Mouse (Mus musculus) regulatory T cell (primary cell): ENCODE results near the gene Katna1.
"Not testable (repeated sequence)": the region's sequence is repeated elsewhere in the genome, so short reads cannot be mapped to it uniquely, and the experiment has no call there.

Source experiments
- in situ Hi-C: fragments of 300-600 bp; cut with MboI, MseI; formaldehyde crosslinking; loops from one replicate; pipeline ENCODE4 v1.15.1; 2025; ENCODE audit warnings: high pct_unique_total_duplicates

Gene Katna1

DNA sequence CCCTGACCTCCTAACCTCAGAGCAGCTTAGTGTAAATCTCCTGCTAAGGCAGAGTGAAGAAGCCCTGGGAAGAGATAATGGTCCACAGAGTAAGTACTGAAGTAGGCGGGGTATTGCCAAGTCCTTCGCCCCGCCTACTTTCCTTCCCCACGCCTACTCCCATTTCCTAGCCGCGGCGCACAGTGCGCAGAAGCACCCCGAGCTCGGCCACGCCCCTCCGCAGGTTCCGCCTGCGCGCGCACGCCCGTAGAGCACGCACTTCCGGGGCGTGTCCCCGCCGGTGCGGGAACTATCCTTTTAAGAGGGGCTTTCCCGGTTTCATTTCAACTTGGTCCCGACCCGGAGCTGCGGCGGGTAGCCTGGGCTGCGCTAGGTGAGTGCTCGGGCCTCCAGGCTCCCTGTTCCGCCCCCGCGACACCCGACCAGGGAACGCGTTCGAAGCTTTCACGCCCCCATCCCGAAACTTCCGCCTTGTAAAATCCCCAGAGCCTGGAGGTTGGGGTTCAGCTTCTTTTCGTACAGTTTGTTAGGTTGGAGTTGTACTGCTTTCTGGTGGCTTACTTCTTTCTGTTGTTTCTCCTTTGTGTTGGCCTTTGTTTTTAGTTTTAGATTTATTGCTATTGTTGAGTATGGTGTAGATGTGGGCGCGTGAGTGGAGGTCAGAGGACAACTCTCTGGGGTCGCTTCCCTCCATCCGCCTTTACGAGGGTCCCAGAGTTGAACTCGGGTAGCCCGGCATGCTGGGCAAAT, at the start of gene Katna1:
Katna1 (plus strand) TSS at position 250 of the 750 bp plus-strand sequence.
- in situ Hi-C loops, result no loop called here

DNA sequence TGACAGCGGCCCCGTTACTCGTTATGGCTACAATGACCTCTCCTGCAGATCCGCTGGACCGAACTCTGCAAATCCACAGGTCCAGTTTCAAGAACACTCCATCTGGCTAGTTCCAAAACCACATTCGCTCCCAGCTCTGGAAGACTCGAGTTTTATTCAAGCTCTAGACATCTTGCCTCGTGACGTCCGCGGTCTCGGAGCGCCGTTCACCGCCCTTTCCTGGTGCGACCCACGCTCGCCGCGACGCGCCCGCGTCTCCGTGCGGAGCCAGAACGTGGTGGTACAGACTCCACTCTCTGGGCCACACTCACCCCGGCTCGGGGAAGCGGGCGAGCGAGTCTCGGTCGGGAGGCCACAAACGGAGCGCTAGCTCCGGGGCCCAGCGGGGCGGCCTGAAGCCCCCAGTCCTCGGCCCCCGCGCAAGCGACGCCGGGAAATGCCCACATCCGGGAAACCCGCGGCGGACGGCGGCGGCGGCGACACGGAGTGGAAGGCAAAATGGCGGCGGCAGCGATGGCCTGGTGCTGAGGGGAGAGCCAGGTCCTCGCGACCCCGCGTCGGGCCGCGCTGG, 45.0 kb upstream of the Katna1 start, which contains the start of the genes Pcmt1 and Lats1:
Pcmt1 (minus strand) TSS at position 406 of the 571 bp plus-strand sequence.
Lats1 (plus strand) TSS at position 484 of the 571 bp plus-strand sequence.
- in situ Hi-C loops, result loop anchor here (5.0 to 25.0 kb wide), 3 partner anchors 41 to 1869 kb away; partner anchors contain the start of genes Fbxo5 and Mtrf1l

DNA sequence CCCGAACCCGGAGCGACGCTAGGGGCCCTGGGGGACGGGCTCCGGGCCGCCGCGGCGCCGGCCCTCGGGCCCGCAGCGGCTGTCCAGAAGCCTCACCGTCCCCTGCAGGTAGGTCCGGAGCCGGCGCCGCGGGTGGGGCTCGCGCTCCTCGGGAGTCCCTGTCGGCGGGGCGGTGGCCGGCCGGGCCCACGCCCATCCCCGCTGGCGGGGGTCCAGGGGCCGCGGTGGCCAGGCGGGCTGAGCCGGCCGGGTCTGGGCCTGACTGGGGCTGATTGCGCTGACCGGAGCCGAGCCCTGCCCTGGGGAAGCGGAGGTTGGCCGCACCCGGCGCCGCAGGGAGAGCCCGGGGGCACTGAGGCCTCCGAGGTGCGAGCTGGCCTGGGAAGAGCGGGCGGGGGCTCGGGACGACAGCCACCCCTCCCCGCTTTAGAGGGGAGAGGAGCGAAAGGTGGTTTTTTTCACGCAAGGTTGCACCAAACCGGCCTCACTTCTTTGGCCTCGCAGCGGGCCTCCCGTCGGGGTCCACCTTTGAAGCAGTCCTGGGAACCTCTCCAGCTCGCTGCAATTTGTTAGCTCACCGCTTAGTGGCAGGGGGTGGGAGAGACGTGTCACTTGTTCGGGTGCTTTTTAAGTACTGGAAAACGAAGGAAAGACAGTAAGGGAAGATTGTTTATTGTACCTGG, 44.3 kb upstream of the Katna1 start:
- in situ Hi-C loops, result loop anchor here (5.0 to 25.0 kb wide), 3 partner anchors 41 to 1869 kb away; partner anchors contain the start of genes Fbxo5 and Mtrf1l

DNA sequence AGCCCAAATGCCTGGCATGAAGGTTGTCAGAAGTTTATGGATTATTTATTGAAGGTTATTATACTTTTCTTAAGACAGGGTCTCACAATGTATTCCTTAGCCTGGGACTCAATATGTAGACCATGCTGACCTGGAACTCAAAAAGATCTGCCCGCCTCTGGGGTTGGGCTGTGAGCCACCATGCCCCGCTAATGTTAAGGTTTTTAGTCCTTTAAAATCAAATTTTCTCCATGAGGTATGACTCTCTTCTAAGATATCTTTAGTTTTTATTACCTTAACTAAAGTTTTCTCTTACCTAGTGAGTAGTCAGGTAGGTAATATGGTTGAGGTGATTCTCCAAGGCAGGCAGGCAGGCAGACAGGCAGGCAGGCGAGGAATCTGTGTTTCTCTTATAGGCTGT, 43.6 kb upstream of the Katna1 start:
- in situ Hi-C loops, result loop anchor here (5.0 to 25.0 kb wide), 3 partner anchors 40 to 1870 kb away; partner anchors contain the start of genes Fbxo5 and Mtrf1l

DNA sequence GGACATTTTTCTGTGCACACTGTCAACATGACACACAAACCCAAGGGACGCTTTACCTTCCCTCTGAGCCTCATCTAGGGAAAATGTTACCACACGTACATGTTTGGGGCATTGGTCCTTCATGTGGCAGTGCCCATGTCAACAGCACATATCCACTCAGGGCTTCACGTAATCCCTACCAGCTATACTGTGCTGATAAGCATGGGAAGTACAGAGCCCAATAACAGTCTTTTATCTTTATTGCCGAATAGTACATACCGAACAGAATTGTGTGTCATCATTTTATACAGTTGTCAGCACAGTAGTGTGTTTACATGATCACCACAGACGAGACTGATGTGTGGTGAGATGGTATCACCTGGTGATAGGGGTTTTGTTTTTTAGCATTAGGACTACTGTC, 38.9 kb upstream of the Katna1 start:
- in situ Hi-C loops, result loop anchor here (25.0 kb wide), 2 partner anchors 700 to 1875 kb away; partner anchors contain the start of genes Fbxo5 and Mtrf1l

DNA sequence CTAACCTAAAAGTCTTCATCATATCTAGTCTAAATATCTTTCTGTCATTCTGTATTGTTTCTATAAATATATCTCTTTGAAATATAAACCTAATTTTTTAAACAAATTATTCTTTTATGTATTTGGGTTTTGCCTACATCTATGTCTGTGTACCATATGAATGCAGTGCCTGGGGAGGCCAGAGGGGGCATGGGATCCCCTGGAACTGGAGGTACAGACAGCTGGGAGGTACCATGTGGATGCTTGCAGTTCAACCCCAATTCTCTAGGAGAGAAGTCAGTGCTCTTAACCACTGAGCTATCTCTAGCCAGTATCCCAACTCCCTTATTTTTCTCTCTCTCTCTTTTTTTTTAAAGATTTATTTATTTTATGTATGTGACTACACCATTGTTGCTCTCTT, 30.5 kb upstream of the Katna1 start:
- in situ Hi-C loops, result loop anchor here (25.0 kb wide), 2 partner anchors 708 to 1883 kb away; partner anchors contain the start of genes Fbxo5 and Mtrf1l

DNA sequence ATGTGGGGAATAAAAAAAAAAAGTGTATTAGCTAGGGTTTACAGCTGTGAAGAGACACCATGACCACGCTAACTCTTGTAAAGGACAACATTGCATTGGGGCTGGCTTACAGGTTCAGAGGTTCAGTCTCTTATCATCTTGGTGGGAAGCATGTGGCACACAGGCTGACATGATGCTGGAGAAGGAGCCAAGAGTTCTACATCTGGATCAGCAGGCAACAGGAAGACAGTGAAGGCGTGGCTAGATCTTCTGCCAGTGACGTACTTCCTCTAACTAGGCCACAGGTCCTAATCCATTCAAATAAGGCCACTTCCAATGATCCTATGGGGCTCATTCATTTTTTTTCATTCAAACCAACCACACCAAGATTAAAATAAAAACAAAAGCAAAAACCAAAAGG, 25.7 kb upstream of the Katna1 start:
- in situ Hi-C loops, result no loop called here

DNA sequence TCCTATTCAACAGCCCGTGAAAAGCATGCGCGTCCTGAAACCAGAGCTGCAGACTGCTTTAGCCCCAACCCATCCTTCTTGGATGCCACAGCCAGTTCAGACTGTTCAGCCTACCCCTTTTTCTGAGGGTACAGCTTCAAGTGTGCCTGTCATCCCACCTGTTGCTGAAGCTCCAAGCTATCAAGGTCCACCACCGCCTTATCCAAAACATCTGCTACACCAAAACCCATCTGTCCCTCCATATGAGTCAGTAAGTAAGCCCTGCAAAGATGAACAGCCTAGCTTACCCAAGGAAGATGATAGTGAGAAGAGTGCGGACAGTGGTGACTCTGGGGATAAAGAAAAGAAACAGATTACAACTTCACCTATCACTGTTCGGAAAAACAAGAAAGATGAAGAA, 23.2 kb upstream of the Katna1 start:
- in situ Hi-C loops, result no loop called here

DNA sequence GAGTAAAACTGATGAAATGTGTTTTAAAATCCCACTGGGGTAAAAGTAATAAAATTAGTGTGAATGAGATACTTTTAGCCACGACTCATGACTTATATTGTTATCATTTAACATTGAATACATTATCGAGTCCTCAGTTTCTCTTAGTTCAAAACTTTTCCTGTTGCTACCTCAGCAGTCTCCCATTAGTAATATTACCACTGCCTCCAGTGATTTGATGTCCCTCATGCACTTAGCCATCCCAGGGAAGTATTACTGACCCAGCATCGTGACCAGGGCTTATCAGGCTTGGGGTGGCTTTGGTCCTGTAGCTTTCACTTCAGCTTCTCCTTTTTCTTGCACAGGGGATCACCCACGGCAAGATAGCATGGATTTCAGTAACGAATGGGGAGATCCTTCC, 15.7 kb upstream of the Katna1 start:
- in situ Hi-C loops, result no loop called here

DNA sequence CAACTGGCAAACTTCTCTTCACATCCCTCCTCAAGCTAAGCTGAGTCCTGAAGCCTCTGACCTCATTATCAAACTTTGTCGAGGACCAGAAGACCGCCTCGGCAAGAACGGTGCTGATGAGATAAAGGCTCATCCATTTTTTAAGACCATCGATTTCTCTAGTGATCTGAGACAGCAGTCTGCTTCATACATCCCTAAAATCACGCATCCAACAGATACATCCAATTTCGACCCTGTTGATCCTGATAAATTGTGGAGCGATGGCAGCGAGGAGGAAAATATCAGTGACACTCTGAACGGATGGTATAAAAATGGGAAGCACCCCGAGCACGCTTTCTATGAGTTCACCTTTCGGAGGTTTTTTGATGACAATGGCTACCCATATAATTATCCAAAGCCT, 13.3 kb upstream of the Katna1 start:
- in situ Hi-C loops, result no loop called here

DNA sequence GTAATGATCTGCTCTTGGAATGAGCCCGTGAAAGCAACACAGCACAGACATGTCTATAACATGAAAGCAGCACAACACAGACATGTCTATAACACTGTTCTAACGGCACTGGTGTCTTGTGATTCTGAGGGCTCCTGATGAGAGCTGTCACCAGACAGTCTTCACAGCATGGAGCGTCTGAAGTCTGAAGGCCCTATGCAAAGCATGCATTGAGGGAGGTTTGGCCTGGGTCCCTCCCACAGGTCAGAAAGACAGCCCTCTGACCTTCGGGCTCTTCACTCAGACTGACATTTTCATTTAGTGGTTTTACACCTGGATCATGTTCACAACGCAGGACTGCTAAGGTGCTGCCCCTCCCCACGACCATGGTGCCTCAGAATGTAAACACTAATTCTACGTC, 10.7 kb upstream of the Katna1 start:
- in situ Hi-C loops, result no loop called here

DNA sequence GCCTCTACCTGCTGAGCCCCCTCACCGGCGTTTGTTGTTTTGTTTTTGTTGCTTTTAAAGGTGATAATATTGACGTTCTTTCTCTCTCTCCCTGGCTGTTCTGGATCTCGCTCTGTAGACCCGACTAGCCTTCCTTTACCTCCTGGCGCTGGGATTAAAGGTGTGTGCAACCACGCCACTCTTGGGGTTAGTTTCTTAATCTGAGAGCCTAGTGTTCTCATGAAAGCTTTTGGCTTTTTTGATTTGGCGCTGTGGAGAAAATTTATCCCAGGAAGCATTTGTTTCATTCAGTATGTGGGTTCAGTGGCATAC, 657 bp downstream of the Katna1 start:
- in situ Hi-C loops, result no loop called here

DNA sequence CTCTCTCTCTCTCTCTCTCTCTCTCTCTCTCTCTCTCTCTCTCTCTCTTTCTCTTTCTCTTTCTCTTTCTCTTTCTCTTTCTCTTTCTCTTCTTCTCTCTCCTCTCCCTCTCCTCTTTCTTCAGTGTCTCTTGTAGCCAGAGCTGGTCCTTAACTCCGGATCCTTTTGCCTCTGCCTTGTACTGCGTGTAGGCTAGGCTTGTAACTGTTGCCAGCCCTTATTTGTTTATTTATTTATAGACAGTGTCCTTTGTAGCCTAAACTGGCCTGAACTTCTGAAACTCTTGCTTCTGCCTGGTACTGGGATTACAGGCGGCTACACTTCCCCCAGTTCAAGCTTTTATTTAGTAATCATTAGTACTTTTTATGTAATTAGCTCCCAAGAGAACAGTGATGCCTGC, 1.2 kb downstream of the Katna1 start:
- in situ Hi-C loops, result no loop called here

DNA sequence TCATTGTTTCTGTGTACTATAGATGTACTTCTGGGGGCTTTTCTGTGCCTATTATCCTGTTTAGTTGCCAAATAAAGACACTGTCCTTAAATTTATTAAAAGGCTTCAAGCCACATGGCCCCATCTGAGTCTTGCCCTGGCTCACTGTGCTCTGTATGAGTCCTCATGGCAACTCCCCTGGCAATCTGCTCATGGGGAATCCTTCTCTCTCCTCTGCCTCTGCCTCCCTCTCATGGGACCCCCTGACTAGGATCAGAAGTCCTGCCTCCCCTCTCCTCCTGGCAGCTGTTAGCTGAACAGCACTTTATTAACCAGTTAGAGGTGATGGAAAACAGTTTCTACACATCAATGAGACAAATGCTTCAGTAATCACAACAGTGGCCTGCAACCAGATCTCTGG, 5.8 kb downstream of the Katna1 start:
- in situ Hi-C loops, result no loop called here

DNA sequence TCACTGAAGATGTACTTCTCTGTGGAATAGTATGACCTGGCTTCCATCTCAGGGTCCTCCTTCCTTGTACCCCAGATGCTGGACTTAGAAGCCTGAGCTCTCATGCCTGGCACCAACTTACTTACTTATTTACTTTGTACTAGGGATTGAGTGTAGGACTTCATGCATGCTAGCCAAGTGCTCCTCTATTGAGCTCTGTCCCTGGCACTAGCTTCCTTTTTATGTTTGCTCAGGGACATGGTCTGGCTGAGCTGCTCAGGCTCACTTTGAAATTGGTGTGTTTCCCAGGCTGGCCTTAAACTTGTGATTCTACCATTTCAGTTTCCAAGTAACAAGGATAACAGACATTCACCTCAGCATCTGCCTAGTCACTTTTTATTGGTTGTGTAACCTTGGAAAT, 11.3 kb downstream of the Katna1 start:
- in situ Hi-C loops, result no loop called here

DNA sequence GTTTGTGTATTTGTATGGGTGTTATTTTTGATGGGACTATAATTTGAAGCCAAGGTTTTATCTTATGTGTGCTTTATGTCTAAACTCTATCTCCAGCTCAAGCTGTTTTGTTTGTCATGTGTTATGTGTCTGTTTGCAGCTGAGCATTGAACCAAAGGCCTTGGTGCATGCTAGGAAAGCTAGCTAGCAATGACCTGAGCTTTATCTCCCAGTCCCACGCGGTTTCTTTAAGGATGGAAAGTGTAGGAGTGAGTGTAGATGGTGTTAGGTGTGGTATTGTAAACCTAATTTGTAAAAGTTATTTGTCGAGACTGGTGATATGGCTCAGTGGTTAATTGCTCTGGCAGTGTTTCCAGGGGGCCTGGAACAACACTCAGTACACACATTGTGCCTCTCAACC, 12.1 kb downstream of the Katna1 start:
- in situ Hi-C loops, result no loop called here

DNA sequence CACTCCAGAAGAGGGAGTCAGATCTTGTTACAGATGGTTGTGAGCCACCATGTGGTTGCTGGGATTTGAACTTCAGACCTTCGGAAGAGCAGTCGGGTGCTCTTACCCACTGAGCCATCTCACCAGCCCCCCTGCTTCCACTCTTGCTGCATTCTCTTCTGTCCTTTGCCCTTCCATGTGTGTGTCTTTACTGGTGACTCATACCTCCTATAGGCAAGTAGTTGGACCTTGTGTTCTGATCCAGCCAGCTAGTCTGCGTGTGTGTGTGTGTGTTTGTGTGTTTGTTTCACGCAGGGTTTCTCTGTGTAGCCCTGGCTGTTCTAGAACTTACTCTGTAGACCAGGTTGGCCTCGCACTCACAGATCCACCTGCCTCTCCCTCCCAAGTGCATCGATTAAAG, 19.7 kb downstream of the Katna1 start:
- in situ Hi-C loops, result not testable (repeated sequence)

DNA sequence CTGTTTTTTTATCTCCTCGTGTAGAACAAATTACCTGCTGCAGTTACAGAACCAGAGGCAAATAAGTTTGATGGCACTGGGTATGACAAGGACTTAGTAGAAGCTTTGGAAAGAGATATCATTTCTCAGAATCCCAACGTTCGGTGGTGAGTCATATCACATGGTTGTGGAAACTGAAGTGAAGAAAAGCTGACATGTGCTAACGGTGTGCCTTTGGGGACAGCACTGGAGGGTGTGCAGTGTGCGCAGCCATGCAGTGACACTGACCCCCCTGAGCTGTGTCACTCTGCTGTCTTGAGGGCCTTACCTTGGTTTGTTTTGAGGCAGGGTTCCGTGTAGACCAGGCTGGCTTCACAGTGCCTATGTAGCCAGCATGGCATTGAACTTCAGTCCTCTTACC, 23.0 kb downstream of the Katna1 start:
- in situ Hi-C loops, result no loop called here

DNA sequence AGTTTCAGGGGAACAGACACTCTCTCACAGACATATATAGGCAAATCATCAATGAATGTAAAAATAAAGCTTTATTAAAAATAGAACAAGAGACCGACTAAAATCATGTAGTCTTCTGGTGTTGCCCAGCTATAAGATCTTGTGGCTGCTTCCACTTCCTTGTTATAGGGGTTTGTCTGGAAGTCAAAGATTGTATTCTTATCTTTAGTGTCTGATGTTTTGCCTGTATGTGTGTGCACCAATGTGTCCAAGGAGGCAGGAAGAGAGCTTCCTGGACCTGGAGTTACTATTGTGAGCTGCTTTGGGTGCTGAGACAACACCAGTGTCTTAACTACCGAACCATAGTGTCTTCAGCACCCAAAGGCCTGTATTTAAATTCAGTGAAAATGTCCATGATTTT, 31.7 kb downstream of the Katna1 start:
- in situ Hi-C loops, result no loop called here

DNA sequence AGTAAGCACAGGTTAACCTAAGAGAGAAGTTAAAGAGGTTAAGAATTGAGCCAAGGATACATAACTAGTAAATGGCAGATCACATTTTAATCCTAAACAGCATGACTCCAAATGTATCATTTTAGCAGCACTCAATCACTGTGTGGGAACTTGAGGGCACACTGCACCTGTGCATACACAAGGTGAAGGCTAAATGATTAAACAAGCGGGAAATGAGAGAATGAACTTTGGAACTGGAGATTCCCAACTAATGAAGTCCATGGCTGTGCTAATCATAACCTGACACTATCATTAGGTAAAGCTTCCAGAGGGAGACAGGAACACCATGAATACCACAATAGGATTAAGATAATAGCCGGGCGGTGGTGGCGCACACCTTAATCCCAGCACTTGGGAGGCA, 46.5 kb downstream of the Katna1 start:
- in situ Hi-C loops, result loop anchor here (10.0 kb wide), 1 partner anchor 1898 kb away; no protein-coding TSS in a partner anchor

DNA sequence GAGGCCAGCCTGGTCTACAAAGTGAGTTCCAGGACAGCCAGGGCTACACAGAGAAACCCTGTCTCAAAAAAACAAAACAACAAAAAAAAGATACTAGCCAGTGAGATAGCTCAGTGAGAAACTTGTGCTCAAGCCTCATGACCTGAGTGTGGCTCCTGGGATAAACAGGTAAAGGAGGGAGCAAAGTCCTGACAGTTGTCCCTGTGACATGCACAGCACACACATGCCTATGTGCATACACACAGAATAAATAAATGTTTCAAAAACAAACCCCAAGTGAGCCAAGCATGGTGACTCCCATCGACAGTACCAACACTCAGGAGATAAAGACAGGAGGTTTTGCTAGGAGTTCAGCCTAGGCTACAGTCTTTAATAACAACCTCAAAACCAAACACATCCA, 47.0 kb downstream of the Katna1 start:
- in situ Hi-C loops, result loop anchor here (10.0 kb wide), 1 partner anchor 1898 kb away; no protein-coding TSS in a partner anchor

DNA sequence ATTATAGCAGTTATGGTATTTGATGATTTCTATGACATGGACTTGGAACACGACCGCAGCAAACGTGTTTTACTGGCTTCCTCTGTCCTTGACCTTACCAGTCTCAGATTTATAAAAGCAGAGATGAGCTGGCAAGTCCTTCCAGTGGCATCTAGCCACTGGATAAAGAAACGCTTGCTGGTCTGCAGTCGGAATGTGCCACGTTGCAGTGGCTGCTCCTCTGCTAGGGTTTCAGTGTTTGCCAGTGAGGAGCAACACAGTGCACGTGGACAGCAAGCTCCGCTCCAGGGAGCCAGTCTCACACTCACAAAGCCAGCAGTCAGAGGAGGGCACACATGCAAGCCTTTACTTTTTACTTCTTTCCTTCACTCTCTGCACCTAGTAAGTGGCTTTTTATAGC, 49.6 kb downstream of the Katna1 start:
- in situ Hi-C loops, result loop anchor here (5.0 to 25.0 kb wide), 3 partner anchors 53 to 1901 kb away; partner anchors contain the start of gene Ulbp1
